Mouse (Mus musculus) limb, embryonic 11.5 days (tissue): ENCODE measurements around the gene Cyb561d1. TPM values are rescaled to one million over a fixed set of nuclear protein-coding genes. Genes with fewer than 3 reads are reported as not detected.
A peak's percentile ranks its signal among the peaks of the same experiment; 100 is the strongest.

Experiments
- ATAC-seq: fragments of 200-750 bp; cut with Nextera tagmentation; 2 replicates; pipeline ENCODE4 v1.8.0; 2017; ENCODE audit warnings: low read depth; ENCODE audit not compliant: insufficient number of reproducible peaks, low FRiP score, low TSS enrichment
- DNase-seq: peaks from one replicate; pipeline ENCODE4 v3.0.0-alpha.2; 2015; ENCODE audit warnings: low spot score
- H3K27ac ChIP-seq: fragments of 300-500 bp; sonication (generic); replicated peaks from 2 replicates; pipeline ENCODE4 v1.5.1; 2014; ENCODE audit warnings: low read depth, mild to moderate bottlenecking, low read length
- H3K27me3 ChIP-seq: fragments of 300-500 bp; sonication (generic); 2 replicates; pipeline ENCODE4 v1.6.1; 2014; ENCODE audit warnings: mild to moderate bottlenecking, low read length, mixed read lengths; ENCODE audit not compliant: control insufficient read depth, insufficient read depth
- H3K36me3 ChIP-seq: fragments of 300-500 bp; sonication (generic); 2 replicates; pipeline ENCODE4 v1.6.1; 2014; ENCODE audit warnings: mild to moderate bottlenecking, low read length, moderate library complexity, mixed read lengths; ENCODE audit not compliant: control insufficient read depth, insufficient read depth
- H3K4me1 ChIP-seq: fragments of 300-500 bp; sonication (generic); 2 replicates; pipeline ENCODE4 v1.6.1; 2014; ENCODE audit warnings: low read length, mixed read lengths; ENCODE audit not compliant: control insufficient read depth, insufficient read depth
- H3K4me2 ChIP-seq: fragments of 300-500 bp; sonication (generic); 2 replicates; pipeline ENCODE4 v1.6.1; 2014; ENCODE audit warnings: low read depth, mild to moderate bottlenecking, moderate library complexity; ENCODE audit not compliant: severe bottlenecking
- H3K4me3 ChIP-seq: fragments of 300-500 bp; sonication (generic); 2 replicates; pipeline ENCODE4 v1.5.1; 2014; ENCODE audit warnings: low read depth, low read length
- H3K9ac ChIP-seq: fragments of 300-500 bp; sonication (generic); 2 replicates; pipeline ENCODE4 v1.6.1; 2014; ENCODE audit warnings: mild to moderate bottlenecking, low read length
- H3K9me3 ChIP-seq: fragments of 300-500 bp; sonication (generic); 2 replicates; pipeline ENCODE4 v1.6.1; 2016; ENCODE audit warnings: low read length; ENCODE audit not compliant: control insufficient read depth
- WGBS: fragments of 180-500 bp; shearing (Covaris S2); extraction: QIAGEN DNeasy Blood & Tissue Kit; methylation state at CpG from one replicate; pipeline ENCODE4 v1.1.7; 2014; 5-methylcytosine and 5-hydroxymethylcytosine counted together
- polyA plus RNA-seq: library from polyadenylated mRNA; unstranded; fragments of >200 nt; fragmentation: Nextera tagmentation; extraction: Ambion mirVana; gene quantifications from 2 replicates; pipeline ENCODE4 v1.2.1, GENCODE M21; 2014

Gene Cyb561d1
- polyA plus RNA-seq, 1 experiment from 2014 or later, result 1.1 TPM

DNA sequence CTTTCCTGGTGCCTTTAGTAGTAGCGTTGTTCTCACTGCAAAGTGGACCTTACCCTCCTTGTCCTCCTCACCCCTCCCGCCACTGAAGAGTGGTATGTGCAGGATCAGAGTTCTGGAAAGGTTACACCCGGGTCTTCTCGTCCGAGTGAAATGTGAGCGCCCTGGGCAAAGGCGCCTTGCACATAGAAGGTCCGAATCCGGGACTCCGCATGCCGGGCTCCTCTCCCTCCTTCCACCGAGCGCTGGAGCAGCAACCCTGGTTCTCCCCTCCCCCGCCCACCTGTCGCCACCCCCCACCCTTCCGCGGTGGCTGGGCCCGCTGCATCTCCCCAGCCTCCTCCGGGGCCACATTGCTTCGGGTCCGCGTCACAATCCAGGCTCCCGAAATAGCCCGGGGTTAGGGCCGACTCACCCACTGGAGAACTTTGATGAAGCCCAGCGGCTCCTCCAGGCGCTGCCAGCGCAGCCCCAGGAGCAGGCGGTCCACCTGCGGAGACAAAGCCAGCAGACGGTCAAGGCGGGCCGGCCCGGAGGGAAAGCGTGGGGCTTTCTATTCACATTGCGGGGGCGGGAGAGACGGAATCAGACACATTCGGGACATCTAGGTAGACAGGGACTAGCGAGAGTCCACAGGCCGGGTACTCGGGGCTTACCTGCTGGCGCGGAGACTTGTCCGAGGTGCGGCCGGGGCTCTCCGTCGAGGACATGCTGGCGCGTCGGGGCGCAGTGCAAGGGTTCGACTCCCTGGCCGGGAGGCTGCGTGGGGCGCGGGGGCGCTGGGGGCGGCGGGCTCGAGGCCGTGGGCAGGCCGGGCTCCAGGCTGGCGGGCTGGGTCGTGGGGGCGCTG, 24.9 kb upstream of the Cyb561d1 start:
- WGBS, result 2% methylated on average over 66 of the region's 67 CpGs
- H3K4me3 ChIP-seq, result peak overlapping the region; percentile 37
- DNase-seq (peak; percentile 64), ATAC-seq (peak; percentile 51; the same call in 1 of the 2 replicates)
- no peak overlapping the region for H3K27ac ChIP-seq
- peak overlapping the region; percentile 60 for H3K4me2 ChIP-seq
- H3K9ac ChIP-seq, result peak overlapping the region; percentile 40
- H3K4me1 ChIP-seq, result 0 out of 2 replicates have a peak, but pooled peaks cover 10% of the 10 kb centered on the region
- peaks cover 33% of the 10 kb centered on the region for H3K27me3 ChIP-seq
- H3K36me3 ChIP-seq, result no peaks in the 10 kb centered on the region
- no peaks in the 10 kb centered on the region for H3K9me3 ChIP-seq

DNA sequence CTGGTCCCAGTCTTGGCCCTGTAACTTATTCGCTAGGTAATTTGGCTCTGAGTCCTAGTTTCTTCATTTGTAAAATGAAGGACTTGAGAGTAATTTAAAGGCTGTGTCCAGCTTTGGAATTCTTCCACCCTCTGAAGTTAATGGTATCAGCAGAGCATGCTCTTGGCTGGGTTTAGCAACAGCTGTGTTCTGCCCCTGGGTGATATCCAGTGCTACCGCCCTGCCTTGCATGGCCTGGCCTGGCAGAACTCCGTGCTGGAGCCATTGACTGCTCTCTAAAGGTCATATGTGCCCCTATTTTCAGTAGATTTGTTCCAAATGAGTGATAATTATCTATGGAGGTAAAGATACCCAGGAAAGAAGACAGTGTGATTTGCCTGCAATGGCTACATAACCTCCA, 19.6 kb upstream of the Cyb561d1 start:
- H3K27ac ChIP-seq, result no peak overlapping the region
- H3K4me2 ChIP-seq, result no peak overlapping the region
- no peaks in the 10 kb centered on the region for H3K4me1 ChIP-seq
- H3K9ac ChIP-seq, result no peak overlapping the region
- peaks cover 13% of the 10 kb centered on the region for H3K27me3 ChIP-seq
- 76% methylated on average over 3 of the region's 3 CpGs for WGBS
- no peak for ATAC-seq
- no peak overlapping the region for H3K4me3 ChIP-seq
- DNase-seq, result no peak
- no peaks in the 10 kb centered on the region for H3K9me3 ChIP-seq
- no peaks in the 10 kb centered on the region for H3K36me3 ChIP-seq

DNA sequence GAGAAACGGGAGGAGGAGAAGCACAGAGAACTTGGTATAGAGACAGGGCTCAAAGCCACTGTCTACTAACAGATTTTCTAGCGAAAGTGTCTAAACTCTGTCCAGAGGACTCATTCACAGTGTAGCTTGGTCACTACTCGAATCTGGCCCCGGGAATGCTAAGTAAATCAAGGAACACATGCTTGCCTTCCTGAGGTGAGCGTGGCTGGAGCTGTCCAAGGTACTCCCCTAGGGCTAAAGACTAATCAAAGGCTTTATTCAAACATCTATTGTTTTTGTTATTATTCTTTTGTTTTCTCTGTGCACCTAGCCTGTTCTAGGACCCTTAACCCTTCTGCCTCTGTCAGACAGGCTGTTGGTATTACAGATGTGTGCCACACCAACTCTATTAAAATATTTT, 13.7 kb upstream of the Cyb561d1 start:
- H3K36me3 ChIP-seq, result no peaks in the 10 kb centered on the region
- ATAC-seq (no peak), DNase-seq (peak; percentile 75)
- H3K4me3 ChIP-seq, result no peak overlapping the region
- H3K27me3 ChIP-seq, result no peaks in the 10 kb centered on the region
- H3K27ac ChIP-seq, result no peak overlapping the region
- no peak overlapping the region for H3K9ac ChIP-seq
- H3K9me3 ChIP-seq, result no peaks in the 10 kb centered on the region
- WGBS, result 17% methylated on average over 5 of the region's 5 CpGs
- H3K4me1 ChIP-seq, result peaks cover 3% of the 10 kb centered on the region; the same call in 1 of the 2 replicates
- no peak overlapping the region for H3K4me2 ChIP-seq

DNA sequence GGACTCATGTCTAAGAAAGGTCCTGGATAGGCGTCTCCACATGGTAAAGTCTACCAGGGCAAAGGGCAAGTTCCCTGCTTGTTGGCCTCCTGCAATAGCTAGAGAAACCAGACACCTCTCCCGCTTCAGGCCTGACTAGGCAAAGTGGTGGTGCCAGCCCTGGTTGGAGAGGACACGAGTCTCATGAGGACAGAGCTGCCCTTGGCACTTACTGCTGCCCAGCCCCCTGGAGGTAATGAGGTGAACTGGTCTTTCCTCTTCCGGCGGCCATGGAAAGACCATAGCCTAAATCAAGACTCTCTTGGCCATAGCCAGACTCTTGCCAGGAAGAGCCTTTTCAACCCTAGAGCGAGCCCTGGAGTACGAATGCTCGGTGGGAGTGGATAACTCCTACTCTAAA, 11.4 kb upstream of the Cyb561d1 start:
- H3K36me3 ChIP-seq, result peaks cover under 1% of the 10 kb centered on the region; the same call in 1 of the 2 replicates
- DNase-seq (no peak), ATAC-seq (no peak)
- peaks cover 12% of the 10 kb centered on the region for H3K4me1 ChIP-seq
- H3K27ac ChIP-seq, result no peak overlapping the region
- 80% methylated on average over 8 of the region's 8 CpGs for WGBS
- no peak overlapping the region for H3K4me3 ChIP-seq
- H3K4me2 ChIP-seq, result no peak overlapping the region
- no peaks in the 10 kb centered on the region for H3K27me3 ChIP-seq
- no peaks in the 10 kb centered on the region for H3K9me3 ChIP-seq
- no peak overlapping the region for H3K9ac ChIP-seq

DNA sequence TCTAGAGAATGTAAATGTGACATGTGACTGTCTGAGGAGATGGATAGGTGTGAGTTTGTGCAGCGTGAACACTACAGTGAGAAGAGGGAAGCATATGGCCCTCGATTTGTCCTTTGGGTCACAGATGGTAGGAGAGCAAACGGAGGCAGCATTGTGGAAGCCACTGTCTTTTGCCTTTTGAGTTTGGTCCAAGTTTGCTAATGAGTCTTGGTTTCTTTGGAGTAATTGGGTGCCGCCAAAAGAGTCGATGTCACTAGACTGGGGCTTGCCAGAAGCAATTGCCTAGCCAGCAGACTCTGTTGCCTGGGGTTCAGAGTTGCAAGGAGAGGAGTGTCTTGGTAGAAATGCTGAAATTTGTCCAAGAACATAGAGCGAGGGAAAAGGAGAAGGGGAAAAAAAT, 10.8 kb upstream of the Cyb561d1 start:
- H3K27ac ChIP-seq, result no peak overlapping the region
- DNase-seq (no peak), ATAC-seq (no peak)
- no peak overlapping the region for H3K4me2 ChIP-seq
- peaks cover 5% of the 10 kb centered on the region; the same call in 1 of the 2 replicates for H3K36me3 ChIP-seq
- H3K27me3 ChIP-seq, result no peaks in the 10 kb centered on the region
- peaks cover 12% of the 10 kb centered on the region for H3K4me1 ChIP-seq
- no peaks in the 10 kb centered on the region for H3K9me3 ChIP-seq
- 87% methylated on average over 6 of the region's 6 CpGs for WGBS
- H3K4me3 ChIP-seq, result no peak overlapping the region
- no peak overlapping the region for H3K9ac ChIP-seq

DNA sequence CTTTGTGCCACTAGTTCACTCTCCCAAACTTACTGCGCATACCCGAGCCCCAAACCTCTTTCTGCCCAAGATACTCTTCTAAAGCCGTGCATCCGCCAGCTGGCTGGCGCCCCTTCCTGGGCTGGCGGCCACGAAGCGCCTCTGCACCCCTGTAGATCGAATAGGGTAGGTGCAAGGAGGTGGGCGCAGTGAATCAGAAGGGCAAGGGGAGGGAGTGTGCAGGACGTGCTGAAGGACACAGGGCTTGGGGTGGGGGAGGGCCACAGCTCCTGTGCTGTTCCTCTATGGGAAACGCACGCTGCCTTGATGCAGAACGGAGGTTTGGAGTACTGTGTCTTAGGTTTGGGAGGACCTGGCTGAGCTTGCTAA, 9.7 kb upstream of the Cyb561d1 start, which contains the start of gene Atxn7l2:
Gene Atxn7l2, minus strand, starts transcription at position 164 of the 369 bp plus-strand sequence.
- Histone ChIP-seq H3K36me3 (peaks cover 9% of the 10 kb centered on the region; the same call in 1 of the 2 replicates), H3K4me3 (peak within 1 kb of the TSS; percentile 61), H3K9ac (peak within 1 kb of the TSS; percentile 86), H3K27me3 (no peaks in the 10 kb centered on the region), H3K27ac (peak within 1 kb of the TSS; percentile 80), H3K4me2 (peak within 1 kb of the TSS; percentile 95), H3K4me1 (peaks cover 12% of the 10 kb centered on the region), H3K9me3 (no peaks in the 10 kb centered on the region)
- DNase-seq (no peak), ATAC-seq (peak; percentile 81)
- WGBS, result 0% methylated on average over 14 of the region's 14 CpGs

DNA sequence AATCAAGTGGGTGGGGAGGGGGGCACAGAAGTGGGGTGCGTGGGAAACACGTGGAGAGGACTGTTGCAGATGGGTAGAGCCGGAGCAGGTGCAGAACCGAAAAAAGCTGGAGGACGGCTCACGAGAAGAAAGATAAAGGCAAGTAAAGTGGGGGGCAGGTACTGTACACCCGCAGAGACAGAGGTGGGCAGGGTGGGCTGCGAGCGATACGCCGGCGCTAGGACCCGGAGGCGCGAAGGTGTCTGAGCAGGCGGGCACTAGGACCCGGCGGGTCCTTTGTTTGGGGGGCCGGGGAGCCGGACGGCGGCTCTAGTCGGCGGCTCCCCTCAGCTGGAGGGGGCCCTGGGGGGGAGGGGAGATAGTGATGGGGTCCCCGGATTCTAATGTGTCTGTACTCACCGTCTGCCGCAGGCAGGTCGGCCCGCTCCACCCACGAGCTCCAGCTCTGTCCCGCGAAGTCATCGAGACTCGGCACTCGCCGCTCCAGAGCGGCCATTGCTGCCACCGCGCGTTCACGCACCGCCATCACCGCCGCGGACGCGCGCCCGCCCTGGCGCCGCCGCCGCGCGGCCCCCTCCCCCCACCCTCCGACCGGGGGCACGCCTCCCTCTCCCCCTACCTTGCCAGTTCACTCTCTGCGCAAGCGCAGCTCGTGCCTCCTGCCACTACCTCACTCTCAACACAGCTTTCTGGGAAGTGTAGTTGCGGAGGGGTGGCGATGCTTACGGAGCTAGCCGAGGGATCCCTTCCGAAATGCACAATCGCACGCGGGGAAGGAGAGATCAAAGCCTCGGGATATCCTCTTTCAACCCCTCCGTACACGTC, 9.1 kb upstream of the Cyb561d1 start:
- Histone ChIP-seq H3K27ac (peak overlapping the region; percentile 80), H3K9ac (peak overlapping the region; percentile 86), H3K4me2 (peak overlapping the region; percentile 95), H3K9me3 (no peaks in the 10 kb centered on the region), H3K4me1 (peaks cover 12% of the 10 kb centered on the region), H3K36me3 (peaks cover 14% of the 10 kb centered on the region; the same call in 1 of the 2 replicates), H3K27me3 (no peaks in the 10 kb centered on the region), H3K4me3 (peak overlapping the region; percentile 61)
- ATAC-seq (peak; percentile 92), DNase-seq (peak; percentile 95)
- under 1% methylated on average over 55 of the region's 72 CpGs for WGBS

DNA sequence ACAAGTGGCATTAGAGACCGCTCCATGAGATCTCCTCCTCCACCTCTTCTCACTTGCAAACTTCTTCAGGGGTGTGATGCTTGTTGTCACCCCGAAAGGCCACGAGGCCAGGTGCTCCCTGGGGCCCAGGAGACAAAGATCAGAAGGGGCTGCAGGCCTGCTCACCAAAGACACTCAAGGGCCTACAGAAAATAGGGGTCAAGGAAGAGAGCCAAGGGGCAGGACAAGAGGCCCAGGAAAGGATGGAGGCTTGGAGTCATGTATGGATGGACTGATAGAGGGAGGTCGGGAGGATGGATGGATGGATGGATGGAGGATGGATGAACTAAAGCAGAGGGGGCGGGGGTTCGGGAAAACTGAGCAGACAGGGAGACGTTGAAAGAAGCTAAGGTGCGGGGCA, 8.5 kb upstream of the Cyb561d1 start:
- no peak overlapping the region; the same call in 1 of the 2 replicates for H3K27ac ChIP-seq
- H3K9me3 ChIP-seq, result no peaks in the 10 kb centered on the region
- peaks cover 12% of the 10 kb centered on the region for H3K4me1 ChIP-seq
- H3K36me3 ChIP-seq, result peaks cover 18% of the 10 kb centered on the region; the same call in 1 of the 2 replicates
- no peaks in the 10 kb centered on the region for H3K27me3 ChIP-seq
- H3K9ac ChIP-seq, result peak overlapping the region; percentile 86
- DNase-seq (peak; percentile 43), ATAC-seq (0 out of 2 replicates have a peak, but pooled peaks have one; percentile 3)
- peak overlapping the region; percentile 95 for H3K4me2 ChIP-seq
- H3K4me3 ChIP-seq, result peak overlapping the region; percentile 61
- WGBS, result 7% methylated on average over 8 of the region's 8 CpGs
